Mouse (Mus musculus) lung, adult 2 months (tissue): ENCODE data around the gene Rasa2. TPM values are rescaled to one million over a fixed set of nuclear protein-coding genes. Genes with fewer than 3 reads are reported as not detected.
A peak's percentile ranks its signal among the peaks of the same experiment; 100 is the strongest.
"Not testable (repeated sequence)": the region's sequence is repeated elsewhere in the genome, so short reads cannot be mapped to it uniquely, and the experiment has no call there.

Source experiments
- DNase-seq: peaks from one replicate; pipeline ENCODE4 v3.0.0; 2022
- H3K4me1 ChIP-seq: fragments of 200-500 bp; 2 replicates; pipeline ENCODE4 v1.6.1; 2011; ENCODE audit warnings: low read length; ENCODE audit not compliant: control insufficient read depth, insufficient read depth
- H3K4me3 ChIP-seq: fragments of 200-500 bp; replicated peaks from 2 replicates; pipeline ENCODE3; 2011; ENCODE audit warnings: low read depth, mild to moderate bottlenecking, control low read depth, low read length; ENCODE audit errors: extremely low read depth
- CTCF ChIP-seq: fragments of 200-500 bp; IDR thresholded peaks from 2 replicates; pipeline ENCODE4 v1.5.1; 2011; ENCODE audit warnings: mild to moderate bottlenecking, low read length, control low read depth; ENCODE audit not compliant: insufficient read depth
- POLR2A ChIP-seq: fragments of 200-500 bp; IDR thresholded peaks from 2 replicates; pipeline ENCODE4 v1.6.1; 2011; ENCODE audit warnings: low read depth, mild to moderate bottlenecking, control low read depth, low read length, borderline replicate concordance; ENCODE audit errors: extremely low read depth
- WGBS: fragments of 180-500 bp; shearing (Covaris S2); methylation state at CpG from one replicate; pipeline ENCODE4 v1.1.7; 2018; 5-methylcytosine and 5-hydroxymethylcytosine counted together
- polyA plus RNA-seq: library from polyadenylated mRNA; depleted of rRNA; stranded (reverse); fragments of >200 nt; gene quantifications from 2 replicates; pipeline ENCODE4 v1.2.3, GENCODE M21; 2012

The Rasa2 gene
- polyA plus RNA-seq, 1 experiment, result 2.3 TPM

DNA sequence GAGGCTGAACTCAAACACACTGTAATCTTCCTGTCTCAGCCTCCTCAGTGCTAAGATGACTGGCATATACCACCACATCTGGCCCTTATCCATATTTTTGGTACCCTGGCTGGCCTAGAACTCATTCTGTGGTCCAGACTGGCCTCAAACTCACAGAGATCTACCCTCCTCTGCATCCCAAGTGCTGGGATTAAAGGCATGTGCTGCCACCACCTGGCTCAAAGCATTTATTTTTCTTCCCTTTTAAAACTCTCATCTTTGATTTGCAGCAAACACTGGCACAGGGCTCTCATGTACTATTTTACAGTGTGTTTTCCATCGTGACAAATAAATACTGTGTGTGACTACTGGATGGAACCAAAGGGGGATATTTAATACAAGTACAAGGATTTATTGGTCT is 77.3 kb downstream of the Rasa2 start:
- no peak for TF ChIP-seq POLR2A
- 0 out of 2 replicates have a peak, but pooled peaks have one; percentile 15 for TF ChIP-seq CTCF
- no peak for DNase-seq
- no peak overlapping the region for H3K4me3 ChIP-seq
- H3K4me1 ChIP-seq, result no peaks in the 10 kb centered on the region
- 78% methylated on average over 1 of the region's 1 CpGs for WGBS

DNA sequence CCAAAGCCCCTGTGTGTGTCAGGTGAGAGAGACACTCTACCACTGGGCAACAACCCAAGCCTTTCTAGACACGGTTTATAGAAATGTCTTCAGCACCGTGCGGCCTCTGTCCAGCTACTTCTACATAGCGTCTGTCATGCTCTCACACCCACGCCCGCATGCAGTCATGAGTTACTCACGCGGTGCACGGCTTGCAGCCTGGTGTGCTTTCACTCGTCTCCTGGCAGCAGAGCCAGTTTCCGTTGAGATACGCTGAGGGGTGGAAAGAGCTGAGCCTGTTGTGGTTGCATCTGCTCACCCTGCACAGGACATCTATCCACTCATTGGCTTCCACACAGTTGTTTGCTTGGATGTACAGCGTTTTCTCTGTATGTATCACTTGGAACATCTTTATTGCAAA is 86.0 kb downstream of the Rasa2 start:
- 85% methylated on average over 13 of the region's 13 CpGs for WGBS
- TF ChIP-seq POLR2A, result no peak
- H3K4me3 ChIP-seq, result no peak overlapping the region
- H3K4me1 ChIP-seq, result no peaks in the 10 kb centered on the region
- no peak for DNase-seq

DNA sequence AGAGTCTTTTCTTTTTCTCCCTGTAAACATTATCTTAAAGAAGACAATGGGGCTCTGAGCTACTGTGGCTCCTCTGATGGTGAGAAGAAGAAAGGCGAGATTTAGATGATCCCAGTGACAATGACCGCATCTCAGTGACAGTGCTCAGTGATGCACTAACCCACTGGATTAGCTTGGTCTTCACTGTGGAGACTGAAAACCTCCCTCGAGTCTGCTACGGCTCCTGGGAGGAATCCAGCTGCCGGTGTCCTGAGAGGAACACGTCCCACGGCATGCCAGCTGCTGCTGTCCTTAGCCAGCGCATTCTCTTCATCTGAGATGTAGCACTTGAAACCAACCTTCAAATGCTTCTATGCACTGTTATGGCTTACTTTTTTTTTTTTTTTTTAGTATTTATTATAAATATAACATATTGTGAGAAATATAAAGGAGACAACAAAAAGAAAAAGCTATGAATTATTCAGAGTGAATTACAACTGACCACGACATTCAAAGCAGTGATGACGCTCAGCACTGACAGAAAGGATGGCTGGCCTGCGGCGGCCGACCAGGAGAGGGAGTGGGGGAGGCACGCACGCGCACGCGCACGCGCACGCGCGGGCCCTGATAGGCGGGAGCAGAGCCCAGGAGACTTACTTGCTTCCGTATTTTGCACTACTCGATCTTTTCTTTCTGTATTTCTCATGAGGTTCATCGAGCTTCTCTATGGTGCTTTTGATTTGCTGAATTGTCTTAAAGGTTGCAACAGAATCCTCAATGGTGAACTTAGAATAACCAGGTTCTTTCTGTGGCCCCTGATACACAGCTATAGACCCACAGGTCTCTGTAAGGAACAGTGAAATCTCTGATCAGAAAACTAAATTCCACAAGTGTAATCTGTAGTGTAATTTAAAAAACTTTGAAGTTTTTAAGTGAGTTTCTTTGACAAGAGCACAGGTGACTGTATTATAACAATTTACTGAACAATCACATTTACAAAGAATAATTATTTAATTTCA is 87.5 kb downstream of the Rasa2 start:
- WGBS, result 37% methylated on average over 27 of the region's 27 CpGs
- no peak overlapping the region for H3K4me3 ChIP-seq
- DNase-seq, result no peak
- TF ChIP-seq POLR2A (no peak), CTCF (0 out of 2 replicates have a peak, but pooled peaks have one; percentile 24)
- H3K4me1 ChIP-seq, result no peaks in the 10 kb centered on the region

DNA sequence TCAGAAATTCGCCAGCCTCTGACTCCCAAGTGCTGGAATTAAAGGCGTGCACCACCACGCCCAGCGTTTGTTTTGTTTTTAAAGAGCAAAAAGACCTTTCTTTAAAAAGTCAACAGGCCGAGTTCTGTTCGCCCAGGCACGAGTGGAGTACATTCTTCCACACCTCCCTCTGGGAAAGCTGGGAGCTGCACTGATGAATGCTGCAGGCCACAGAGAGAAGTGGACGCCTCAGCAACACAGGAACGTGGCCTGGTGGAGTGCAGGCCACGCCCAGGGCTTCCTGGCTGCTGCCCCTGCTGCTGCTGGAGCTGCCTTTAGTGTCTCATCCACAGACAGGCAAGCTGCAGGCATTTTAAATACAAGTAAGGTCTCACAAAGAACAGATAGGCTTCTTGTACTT is 92.5 kb downstream of the Rasa2 start:
- Histone ChIP-seq H3K4me1 (peaks cover 10% of the 10 kb centered on the region), H3K4me3 (no peak overlapping the region)
- 45% methylated on average over 10 of the region's 10 CpGs for WGBS
- TF ChIP-seq CTCF, result no peak
- TF ChIP-seq POLR2A, result no peak
- DNase-seq, result no peak

DNA sequence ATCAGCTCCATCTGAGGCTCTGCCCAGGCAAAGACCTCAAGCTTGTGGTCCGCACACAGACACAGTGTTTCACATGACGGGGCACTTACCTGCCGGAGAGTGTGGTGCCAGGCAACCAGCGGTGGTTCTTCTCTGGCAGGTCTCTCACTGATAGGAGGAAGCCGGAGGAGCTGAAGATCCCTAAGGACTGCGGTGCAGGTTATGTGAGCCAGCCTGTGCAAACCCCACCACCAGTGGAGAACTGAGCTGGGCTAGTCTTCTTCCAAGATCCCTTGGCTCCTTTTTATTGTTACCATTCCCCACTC is 93.8 kb downstream of the Rasa2 start:
- DNase-seq, result no peak
- WGBS, result 95% methylated on average over 6 of the region's 6 CpGs
- H3K4me3 ChIP-seq, result no peak overlapping the region
- peaks cover 15% of the 10 kb centered on the region for H3K4me1 ChIP-seq
- TF ChIP-seq POLR2A (no peak), CTCF (no peak)

DNA sequence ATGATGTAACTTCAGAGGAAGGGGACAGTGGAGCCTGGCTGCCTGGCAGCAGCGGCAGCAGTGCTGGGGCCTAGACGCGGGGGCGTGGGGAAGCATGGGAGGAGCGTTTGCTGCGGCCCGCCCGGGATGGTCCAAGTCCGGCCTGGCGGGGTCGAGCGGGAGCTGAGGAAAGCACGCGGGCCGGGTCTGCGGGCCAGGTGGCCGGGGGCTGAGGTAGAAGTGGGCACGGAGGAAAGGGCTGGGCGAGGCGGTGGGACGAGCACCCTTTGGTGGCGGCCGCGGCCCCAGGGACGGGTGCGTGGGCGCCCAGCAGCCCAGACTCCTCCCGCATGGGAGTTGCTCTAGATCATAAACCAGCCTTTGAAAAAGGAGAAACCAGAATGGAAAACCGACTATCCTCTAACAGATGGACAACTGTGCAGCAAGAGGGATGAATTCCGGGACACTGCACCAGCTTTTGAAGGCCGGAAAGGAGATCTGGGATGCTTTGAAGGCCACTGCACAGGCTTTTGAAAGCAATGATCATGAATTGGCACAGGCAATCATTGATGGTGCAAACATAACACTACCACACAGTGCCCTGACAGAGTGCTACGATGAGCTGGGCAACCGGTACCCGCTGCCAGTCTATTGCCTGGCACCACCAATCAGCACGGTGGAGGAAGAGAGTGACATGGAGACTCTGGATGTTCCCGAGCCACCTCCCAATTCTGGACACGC is 94.4 kb downstream of the Rasa2 start:
- Histone ChIP-seq H3K4me3 (peak overlapping the region; percentile 59), H3K4me1 (peaks cover 16% of the 10 kb centered on the region)
- no peak for TF ChIP-seq POLR2A
- TF ChIP-seq CTCF, result no peak
- WGBS, result 19% methylated on average over 37 of the region's 37 CpGs
- no peak for DNase-seq

DNA sequence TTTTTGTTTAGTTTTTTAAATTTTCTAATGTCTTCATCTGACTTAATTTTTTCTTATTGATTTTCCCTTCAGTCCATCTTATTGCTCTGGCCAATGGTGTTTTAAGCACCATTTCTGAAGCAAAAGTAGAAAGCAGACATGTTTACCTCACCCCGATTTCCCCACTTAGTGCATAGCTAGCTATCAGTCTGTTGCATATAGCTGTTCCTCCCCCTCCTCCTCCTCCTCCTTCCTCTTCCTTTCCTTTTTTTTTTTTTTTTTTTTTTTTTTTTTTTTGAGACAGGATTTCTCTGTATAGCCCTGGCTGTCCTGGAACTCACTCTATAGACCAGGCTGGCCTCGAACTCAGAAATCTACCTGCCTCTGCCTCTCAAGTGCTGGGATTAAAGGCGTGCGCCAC is 95.3 kb downstream of the Rasa2 start:
- 84% methylated on average over 4 of the region's 4 CpGs for WGBS
- DNase-seq, H3K4me3 ChIP-seq: not testable (repeated sequence)
- H3K4me1 ChIP-seq, result peaks cover 16% of the 10 kb centered on the region

DNA sequence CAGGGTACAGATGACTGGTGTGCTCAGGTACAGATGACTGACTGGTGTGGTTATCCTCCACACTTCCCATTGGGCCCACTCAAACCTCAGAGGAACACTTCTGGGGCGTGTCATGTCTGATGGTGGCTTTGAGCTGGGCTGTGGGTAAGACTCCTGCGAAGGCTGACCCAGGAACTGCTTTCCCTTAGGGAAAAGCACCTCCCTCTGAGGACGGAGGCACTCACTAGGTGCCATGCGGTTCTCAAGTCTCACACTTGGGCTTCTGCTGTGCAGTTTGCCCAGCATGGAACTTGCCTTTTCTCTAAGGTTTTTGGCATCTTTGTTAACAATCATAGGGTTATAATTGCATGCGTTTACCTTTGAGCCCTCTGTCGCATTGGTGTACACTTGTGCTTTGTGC is 96.0 kb downstream of the Rasa2 start:
- peaks cover 16% of the 10 kb centered on the region for H3K4me1 ChIP-seq
- H3K4me3 ChIP-seq, result no peak overlapping the region
- no peak for DNase-seq
- WGBS, result 81% methylated on average over 6 of the region's 6 CpGs
- TF ChIP-seq CTCF, result no peak
- TF ChIP-seq POLR2A, result no peak

DNA sequence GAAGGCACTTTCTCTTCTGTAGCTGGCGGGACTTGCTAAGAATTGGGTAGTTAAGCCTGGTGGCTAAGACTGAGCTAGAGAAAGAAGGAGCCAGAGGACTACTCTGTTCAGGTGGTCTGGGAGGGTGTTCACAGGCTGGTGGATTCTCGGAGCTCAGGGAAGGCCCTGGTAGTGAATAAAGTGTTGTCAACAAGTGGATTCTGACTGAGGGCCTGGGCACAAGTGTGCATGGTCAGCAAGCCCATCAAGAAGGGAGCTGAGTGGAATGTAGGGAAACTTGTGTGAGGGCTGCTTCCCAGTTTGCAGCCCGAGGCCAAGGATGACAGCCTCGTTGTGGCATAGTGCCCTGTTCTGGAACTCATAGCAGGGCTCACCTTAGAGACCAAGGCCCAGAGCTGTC is 97.2 kb downstream of the Rasa2 start:
- 82% methylated on average over 4 of the region's 4 CpGs for WGBS
- no peak for DNase-seq

DNA sequence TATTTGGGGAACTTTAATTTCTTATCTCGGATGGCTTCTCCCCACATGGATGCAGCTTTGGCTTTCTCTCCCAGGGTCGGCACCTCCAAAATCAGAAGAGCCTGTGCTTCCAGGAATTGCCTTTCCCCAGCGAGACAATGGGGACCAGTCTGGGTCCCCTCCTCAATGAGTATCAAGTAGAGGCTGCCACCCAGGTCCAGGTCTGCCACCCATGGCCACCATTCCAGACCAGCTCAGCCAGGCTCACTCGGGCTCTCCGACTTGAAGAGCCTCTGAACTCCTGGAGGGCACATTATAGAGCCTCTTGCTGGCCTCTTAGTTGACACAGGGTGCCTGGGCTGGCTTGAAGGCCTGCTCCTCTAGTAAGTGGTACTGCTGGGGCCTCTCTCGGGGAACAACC is 97.9 kb downstream of the Rasa2 start:
- WGBS, result 44% methylated on average over 6 of the region's 6 CpGs
- TF ChIP-seq CTCF, result no peak
- H3K4me3 ChIP-seq, result no peak overlapping the region
- no peak for DNase-seq
- peaks cover 16% of the 10 kb centered on the region for H3K4me1 ChIP-seq

More for the DNA sequence above, 97.2 kb downstream of the Rasa2 start:
- no peak for TF ChIP-seq POLR2A
- no peak for TF ChIP-seq CTCF
- H3K4me3 ChIP-seq, result no peak overlapping the region
- peaks cover 16% of the 10 kb centered on the region for H3K4me1 ChIP-seq
